Mouse (Mus musculus): Measurements from ENCODE around the gene Kdm2b.

The Kdm2b gene

DNA sequence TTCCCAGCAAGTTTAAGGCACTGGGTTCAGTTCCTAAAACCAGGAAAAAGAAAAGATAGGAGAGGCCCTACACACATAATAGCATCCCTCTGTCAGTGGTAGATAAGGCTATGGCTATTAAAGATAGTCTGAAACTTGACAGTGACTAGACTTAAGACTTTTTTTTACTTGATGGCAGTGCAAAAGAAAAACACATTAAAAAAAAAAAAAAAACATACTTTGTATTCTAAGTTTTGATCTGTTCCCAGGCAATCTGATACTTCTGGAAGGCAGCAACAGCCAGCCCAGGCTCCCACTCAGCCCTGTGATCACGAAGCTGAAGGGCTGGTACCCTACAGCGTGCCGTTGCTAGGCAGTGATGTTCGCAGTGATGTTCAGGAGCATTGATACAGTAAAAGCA is 18.2 kb downstream of the Kdm2b start:
- DNase-seq: no peak

DNA sequence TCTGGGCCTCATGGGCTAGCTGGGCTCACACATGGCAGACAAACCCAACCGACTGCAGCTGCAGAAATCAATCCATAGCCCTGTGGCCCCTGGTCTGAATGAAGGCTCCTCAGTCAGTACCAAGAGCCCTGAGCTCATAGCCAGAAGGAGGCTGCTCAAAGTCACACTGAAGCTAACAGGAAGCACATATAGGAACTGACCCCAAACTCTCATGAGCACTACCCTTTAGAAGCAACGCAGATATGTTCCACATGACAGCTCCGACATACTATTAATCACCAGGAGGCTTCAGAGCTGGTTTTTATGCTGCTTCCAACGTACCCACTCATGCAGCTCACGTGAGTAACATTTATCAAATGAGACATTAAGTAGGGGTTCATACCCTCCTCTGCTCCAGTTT is 19.6 kb downstream of the Kdm2b start:
- peak; percentile 33 to 36 for DNase-seq

DNA sequence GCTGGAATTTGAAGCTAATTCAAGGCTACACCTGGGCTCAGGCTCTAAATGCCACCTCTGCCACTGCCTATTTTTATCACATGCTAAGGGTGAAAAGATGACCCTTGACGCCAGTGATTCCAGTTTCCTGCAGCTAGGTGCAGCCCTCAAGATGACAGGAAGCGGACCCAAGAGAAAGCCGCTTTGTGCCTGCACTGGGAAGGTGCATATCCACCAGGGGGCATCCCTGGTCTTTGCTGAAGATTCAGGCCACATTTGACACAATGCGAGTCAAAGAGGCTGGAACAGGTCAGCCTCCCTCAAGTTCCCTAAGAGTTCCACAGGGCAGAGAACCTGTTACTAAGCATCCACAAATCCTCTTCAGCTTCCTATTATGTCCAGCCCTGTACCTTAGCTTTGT is 21.3 kb downstream of the Kdm2b start:
- peak; percentile 89 to 90 for DNase-seq

DNA sequence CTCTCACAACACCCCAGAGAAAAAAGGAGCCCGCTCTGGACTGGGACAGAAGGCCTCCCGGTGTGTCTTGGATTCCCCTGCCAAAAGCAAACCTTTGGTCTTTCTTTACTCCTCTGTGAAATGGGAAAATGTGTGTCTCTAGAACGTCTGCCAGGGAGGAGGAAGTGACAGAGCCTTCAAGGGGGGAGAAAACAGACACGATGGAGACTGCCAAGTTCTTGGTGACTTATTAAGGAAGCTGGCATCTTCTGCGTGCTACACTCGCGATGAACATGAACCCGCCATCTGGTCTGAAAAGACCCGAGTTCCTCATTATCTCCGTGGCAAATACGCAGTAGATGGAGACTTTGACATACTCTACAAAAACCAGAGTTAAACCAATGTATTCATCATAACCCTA is 24.2 kb downstream of the Kdm2b start:
- DNase-seq: no peak

DNA sequence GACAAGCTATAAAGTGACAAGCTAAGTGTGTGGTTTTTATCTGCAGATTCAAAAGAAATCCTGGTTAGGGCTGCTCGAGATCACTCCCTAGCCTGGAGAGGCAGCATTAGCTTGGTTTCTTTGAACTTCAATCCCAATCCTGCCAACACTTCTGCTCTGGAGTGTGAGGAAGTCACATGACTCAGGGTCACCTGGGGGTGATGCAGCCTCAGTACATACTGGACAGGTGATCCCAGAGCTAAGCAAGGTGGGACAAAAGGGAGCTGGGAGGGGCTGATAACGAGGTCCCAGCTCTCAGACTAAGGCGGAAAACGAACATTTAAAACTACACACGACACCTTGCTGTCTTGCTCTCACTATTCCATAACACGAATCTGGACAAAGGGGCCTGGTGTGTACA is 24.8 kb downstream of the Kdm2b start:
- DNase-seq: no peak

DNA sequence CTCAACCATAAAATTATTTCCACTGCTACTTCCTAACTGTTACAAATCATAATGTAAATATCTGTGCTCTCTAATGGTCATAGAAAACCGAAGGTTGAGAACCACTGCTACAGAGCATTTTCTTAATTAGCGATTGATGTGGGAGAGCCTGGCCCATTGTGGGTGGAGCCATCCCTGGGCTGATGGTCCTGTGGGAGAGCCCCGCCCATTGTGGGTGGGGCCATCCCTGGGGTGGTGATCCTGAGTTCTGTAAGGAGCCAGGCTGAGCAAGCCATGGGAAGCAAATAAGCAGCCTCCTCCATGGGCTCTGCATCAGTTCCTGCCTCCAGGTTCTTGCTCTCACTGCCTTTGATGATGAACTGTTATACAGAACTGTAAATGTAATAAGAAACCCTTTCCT is 27.7 kb downstream of the Kdm2b start:
- DNase-seq: no peak

DNA sequence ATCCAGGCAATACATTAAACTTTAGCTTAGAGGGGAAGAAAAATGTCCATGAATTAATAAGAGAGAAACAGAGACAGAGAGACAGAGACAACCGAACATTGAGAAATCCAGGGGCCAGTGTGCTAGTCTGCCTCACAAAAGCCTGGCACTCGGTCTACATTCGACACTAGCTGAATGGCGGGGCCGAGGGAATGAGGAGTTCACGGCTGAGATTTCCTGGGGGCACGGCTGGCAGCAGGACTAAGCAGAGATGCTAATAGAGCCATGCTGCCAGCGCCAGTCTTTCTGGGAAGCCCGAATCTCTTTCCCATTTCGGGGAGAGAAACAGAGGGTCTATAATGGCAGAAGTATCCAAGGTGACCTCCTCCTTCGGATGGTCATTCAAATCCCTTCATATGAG is 30.2 kb downstream of the Kdm2b start:
- no peak for DNase-seq

DNA sequence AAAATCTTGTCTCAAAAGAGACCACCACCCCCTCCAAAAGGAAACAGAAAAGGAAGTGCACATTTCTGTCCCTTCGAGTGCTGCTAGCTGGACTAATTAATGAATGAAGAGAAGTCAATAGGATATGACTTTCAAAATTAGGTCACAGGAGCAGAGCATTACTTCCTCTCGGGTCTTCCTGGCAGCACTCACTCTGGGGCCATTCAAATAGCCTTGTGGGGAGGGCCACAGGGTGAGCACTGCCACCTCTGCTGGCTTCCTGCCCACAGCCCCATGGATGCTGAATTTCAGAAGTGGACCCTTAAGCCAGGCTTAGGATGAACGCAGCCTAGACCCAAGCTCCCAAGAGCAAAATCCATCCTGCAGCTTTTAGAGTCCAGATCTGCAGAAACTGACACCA is 33.6 kb downstream of the Kdm2b start:
- peak in 1 of 2 experiments; percentile 13 for DNase-seq

DNA sequence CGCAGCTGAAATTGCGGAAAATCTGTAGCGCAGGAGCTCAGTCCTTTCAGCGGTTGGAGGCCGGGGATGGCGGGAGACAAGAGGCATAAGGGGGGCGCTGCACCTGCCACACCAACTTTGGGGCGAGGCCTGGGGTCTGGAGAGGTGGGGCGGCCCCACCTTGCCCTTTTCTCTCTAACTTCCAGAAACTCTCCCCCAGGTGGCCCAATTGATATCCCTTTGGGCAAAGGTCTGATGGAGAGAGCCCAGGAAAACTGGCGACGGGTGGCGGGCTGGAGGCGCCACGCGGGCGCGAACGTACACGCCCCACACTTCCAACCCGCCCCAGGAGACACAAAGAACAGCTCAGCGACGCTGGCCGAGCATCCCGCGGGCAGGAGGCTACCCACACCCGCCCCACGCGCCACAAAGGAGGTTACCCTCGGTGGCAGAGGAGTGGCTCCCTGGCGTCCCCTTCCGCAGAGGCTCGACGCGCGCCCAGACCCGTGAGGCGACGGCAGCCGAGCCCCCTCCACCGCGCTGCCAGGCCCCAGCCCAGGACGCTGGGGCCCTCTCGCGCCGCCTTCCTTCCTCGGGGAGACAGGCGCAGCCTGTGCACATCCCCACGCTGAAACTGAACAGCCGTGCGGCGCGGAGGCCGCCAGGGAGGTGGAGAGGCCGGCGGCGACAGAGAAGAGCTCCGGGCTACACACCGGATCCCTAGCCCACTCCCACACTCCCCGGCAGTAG is 37.5 kb downstream of the Kdm2b start:
- peak; percentile 70 to 72 for DNase-seq

DNA sequence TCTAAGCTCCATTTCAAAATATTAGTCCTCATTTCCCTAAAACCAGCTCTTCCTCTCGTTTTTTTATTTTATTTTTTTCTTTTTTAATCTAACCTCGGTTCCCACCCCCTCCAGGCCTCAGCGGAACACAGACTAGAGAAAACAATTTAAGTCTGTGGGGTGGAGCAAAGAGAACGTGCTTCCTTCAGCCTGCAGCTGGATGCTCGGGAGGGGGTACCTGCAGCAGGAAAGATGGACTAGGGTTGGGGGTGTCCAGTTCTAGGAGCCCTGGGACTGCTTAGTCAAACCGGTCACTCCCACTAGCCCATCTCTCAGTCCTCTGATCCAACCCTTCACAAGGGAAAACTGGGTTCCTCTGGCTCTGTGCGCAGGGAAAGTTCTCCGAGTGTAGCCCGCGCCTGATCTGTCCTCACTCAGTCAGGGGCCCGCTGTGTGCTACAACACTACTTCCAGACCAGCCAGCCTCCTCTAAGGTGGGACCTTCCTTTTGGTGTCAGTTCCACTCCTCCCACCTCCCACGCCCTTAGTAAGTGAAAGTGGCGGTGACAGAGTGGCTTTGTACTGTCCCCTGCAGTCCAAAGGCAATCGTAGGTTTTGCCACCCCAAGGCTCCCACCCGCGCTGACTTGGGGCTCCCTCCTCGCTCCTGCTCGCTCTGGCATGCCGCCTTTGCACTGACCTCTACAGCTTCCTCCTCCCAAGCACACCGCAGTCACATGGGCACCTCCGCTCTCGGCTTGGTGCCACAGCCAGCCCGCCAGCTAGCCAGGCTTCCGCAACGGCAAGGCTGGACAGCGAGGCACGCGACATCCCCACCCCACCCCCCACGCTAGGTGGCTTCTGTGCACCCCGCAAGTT is 38.3 kb downstream of the Kdm2b start:
- peak; percentile 80 to 83 for DNase-seq

DNA sequence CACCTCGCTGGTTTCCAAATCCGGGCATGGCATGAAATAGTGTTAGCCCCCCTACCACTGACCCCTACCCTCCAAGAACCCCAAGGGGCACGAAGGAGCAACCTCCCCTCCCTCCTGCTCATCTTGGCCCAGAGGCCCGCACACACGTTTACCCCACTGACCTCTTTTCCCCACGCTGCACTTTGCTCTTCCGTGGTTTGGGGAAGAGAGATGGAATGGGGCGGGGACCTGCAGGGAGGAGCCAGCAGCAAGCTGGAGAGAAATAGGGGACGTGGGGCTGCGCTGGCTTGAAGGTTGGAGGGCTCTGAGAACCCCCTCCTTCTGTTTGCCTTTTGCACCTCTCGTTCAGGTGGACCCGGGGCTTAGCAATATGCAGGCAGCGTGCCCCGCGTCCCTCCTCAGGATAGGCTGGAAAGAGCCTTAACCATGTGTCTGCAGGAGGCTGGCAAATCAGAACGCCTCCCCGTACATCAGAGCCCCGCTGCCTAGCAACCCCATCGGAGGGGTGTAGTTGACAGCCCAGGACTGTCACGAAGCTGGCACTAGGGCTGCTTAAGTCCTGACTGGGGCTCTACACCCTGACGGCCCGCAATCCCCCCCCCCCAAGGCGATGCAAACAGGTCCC is 39.2 kb downstream of the Kdm2b start:
- peak; percentile 38 to 45 for DNase-seq

DNA sequence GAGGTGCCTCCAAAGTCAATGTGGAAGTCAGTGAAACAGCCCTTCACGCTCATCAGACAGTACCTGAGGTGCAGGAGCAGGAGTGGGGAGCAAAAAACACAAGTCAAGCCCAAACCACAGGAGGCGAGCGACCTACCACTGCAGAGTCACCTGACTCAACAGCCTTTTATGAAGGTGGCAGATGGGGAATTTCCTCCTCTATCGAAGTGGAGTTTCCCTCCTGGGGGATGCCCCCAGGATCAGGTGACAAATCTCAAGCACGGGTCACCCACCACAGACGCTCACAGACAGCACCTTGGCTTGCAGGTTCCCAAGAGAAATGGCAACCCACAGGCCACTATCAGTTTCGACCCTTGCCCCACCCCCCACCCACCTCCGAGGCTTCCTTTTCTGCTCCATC is 40.5 kb downstream of the Kdm2b start:
- DNase-seq: peak; percentile 84 to 90

DNA sequence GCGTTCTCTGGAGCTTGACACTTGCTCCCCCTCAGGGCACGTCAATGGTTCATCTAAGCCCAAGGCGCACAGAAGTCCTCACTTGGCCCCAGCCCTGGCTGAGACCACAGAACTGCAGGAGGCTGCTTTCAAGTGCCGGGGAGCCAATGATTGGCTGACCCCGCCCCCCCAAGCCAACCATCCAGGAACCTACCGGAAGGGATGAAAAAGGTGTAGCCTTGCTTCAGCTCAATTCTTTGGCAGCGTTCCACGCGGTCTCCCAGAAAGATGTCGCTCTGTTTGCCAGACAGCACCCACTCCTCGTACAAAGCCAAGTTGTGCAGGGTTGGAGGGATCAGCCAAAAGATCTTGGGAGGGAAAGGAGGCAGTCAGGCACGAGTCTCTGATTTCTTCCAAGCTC is 42.1 kb downstream of the Kdm2b start:
- no peak for DNase-seq

DNA sequence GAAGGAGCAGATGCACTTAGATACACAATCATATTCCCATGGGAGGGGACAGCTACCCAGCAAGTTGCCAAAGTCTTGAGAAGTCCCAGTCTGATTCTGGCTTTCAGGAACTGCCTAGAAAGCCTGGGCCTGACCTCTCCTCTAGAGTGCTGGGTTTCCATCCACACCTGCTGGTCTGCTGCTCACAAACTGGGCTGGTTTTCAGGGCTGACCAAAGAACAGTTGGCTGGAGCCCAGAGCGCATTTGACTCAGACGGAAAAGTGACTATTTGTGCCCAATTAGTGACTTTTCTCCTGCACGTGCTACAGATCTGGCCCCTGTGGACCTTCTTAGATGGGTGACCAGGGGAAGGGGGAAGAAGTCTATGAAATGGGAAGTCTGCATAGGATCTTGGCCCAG is 50.9 kb downstream of the Kdm2b start:
- no peak for DNase-seq

DNA sequence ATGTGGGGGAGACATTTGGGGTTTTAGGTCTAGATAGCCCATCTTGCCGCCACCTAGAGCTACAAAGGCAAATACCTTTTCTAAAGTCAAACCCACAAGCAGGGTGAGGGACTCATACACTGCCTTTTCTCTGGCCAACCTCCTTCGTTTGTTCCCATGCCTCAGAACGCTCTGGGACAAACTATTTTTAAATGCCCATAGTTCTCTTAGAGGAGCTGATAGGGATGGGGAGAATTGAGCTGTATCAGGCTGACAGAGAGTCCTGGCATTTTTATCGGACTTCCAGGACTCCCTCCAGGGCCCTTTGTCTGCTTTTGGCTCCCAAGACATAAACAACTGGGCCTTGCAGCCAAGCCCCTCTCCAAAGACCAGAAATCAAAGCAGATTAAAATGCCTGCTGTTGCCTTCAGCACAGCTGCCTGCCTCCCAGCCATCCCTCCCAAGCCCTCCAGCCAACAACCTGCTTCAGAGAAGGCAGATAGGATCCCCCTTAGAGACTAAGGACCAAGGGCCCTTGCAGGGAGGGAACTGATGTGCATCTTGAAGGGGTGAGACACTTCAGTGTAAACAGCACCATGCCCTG is 51.6 kb downstream of the Kdm2b start:
- DNase-seq: no peak

DNA sequence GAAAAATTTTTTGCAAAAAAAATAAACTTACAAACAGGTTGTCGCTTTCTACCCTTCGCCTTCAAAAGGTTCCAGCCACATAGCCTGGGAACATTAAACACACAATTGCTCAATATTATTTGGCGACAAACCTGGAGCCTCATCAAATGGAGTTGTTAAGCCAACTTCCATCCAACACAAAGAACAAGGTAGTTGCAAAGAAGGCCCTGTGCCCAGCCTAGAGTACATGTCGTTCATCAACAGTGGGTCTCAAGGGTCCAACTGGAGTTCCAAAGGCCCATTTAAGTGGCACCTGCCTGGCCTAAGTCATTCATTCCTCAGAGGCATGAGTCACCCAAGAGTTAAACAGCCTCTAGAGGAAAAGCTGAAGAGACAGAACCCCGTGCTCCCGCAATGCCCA is 52.6 kb downstream of the Kdm2b start:
- no peak for DNase-seq

DNA sequence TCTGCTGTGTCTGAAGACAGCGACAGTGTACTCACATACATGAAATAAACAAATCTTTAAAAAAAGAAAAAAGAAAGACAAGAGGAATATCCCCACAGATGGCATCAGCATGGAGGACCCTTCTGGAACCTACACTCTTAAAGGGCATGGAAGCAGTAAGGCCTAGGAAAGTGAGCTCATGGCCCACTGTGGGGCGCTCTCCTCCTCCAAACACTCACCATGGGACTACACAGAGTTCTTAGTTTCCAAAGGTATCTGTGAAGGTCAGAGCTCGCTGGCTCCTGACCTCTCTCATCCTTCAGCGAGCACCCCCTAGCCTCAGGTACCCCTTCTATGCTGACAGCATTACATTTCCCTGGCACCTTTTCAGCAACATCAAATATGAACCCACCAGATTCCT is 53.8 kb downstream of the Kdm2b start:
- DNase-seq: peak; percentile 20 to 27

DNA sequence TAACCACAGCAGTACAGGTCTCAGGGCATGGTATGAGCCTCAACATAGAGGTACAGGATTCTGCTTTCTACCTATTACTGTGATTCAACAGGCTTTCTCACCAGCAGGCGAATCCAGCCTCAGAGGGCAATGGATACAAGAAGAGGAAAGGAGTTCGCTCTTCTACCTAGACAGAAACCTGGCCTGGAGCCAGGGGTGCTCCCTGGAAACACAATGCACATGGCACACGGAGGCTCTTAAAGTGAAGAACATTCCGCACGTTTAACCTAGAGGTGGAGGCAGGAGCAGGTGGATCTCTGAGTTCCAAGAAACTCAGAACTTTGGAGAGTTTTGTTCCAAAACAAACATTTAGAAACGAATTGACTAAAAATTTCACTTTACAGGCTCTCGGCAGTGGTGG is 58.6 kb downstream of the Kdm2b start:
- DNase-seq: no peak

DNA sequence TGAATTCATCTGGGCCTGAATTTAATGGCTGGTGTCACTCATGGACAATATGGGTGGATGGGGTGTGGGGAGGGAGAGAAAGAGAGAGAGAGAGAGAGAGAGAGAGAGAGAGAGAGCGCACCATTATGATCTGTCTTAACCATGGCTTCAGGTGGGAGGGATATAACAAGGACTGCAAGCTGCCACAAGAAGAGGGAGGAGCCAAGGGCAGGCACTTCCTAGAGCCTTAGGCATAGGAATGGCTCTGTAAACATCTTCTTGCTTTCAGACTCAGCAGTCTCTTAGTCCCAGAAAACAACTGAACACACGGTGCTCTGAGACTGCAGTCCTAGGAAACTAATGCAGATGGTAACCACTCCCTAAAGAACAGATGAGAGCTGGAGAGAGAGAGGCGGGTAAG is 61.3 kb downstream of the Kdm2b start:
- DNase-seq: no peak

DNA sequence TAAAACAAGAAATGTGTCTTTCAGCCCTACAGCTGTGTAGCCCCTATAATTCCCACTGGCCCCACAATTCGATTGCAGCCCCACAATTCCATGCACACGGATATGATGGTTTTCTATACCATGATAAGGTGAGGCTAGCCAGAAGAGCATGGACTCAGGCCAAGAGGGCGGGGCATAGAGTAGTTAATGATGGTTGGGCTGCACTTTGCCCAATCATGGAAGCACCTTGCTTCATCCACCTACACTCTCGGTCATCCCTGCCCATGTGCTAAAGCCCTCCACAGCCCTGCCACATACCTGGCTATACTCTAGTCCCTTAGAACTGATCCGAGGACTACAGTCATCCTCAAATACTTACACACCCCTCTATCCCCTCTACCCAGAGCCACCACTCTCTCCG is 61.9 kb downstream of the Kdm2b start:
- DNase-seq: no peak

DNA sequence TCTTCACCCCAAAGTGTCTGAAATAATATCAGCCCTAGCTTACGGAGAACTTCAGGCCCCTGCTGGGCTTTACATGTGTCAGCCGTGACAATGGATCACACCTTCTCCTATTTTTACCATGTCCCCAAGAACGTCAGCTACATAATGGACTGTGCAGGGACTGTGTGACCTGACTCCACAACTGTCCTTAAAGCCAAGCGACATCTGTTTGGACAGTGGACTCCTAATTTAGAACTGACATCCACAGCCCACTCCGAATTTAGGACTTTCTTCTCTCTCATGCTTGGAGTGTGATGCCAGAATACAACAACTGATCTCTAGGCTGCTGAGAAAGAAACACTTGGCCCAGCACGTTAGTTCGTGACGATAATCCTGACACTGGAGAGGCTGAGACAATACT is 62.5 kb downstream of the Kdm2b start:
- no peak for DNase-seq

DNA sequence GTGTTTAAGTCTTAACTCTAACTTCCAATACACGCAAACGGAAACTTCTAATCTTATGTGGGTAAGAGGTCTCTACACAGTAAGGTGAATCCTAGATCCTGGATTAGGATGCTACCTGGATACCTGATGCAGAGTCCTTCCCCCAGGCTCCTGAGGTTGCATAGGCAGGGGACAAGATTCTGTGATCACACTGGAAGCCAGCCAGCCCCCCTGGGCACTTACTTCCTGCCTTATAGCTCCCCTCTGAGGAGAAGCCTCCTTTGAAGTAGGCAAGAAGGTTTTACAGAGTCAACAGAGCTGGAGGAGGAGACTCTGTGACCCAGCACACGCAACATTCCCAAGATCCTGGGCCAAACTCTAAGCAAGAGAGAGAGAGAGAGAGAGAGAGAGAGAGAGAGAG is 63.3 kb downstream of the Kdm2b start:
- no peak for DNase-seq

DNA sequence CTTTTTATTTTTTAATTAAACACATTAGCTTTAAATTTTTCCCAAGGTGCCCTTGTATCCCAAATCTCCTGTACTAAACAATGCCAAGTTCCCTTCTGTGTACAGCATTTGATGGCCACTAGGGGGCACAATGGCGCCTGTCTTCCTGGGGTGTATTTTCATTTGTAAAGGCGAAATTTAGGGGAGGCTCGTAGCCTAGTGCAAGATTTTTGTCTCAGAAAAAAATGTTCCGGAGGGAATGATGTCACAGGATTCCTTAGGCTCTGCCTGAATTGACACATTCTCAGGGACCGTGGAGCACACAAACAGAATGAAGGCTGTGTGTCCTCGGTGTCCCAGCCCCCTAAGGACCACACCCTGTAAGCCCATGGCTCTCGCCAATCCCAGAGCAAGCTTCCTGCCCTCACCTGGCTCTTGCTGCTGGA is 64.1 kb downstream of the Kdm2b start:
- peak; percentile 83 to 84 for DNase-seq
